Mouse (Mus musculus): ENCODE measurements around the gene Dab2ip. TPM values are rescaled to one million over a fixed set of nuclear protein-coding genes. Genes with fewer than 3 reads are reported as not detected.

Gene Dab2ip
- polyA plus RNA-seq, 1 experiment from 2014 or later, result 60.0 TPM

GRCm38 (mm10) chr2:35588368-35588767 lies 30.3 kb downstream of the Dab2ip start:
- H3K36me3 ChIP-seq, result no peaks in the 10 kb centered on the region
- H3K4me2 ChIP-seq, result no peak overlapping the region
- H3K4me1 ChIP-seq, result peaks cover 45% of the 10 kb centered on the region
- H3K9ac ChIP-seq, result no peak overlapping the region
- 41% methylated on average over 9 of the region's 9 CpGs for WGBS
- H3K4me3 ChIP-seq (replicated peaks), result no peak overlapping the region
- ATAC-seq (ENCODE audit: insufficient read depth, low FRiP score, low read depth), result no peak
- no peak overlapping the region for H3K27ac ChIP-seq
- H3K9me3 ChIP-seq, result no peaks in the 10 kb centered on the region
- peaks cover 4% of the 10 kb centered on the region; the same call in 1 of the 2 replicates for H3K27me3 ChIP-seq (replicated peaks)

GRCm38 (mm10) chr2:35589385-35589784 lies 31.3 kb downstream of the Dab2ip start:
- Histone ChIP-seq H3K27ac (no peak overlapping the region), H3K4me1 (peaks cover 39% of the 10 kb centered on the region), H3K4me3 (replicated peaks) (no peak overlapping the region), H3K36me3 (no peaks in the 10 kb centered on the region), H3K9ac (no peak overlapping the region), H3K4me2 (no peak overlapping the region), H3K9me3 (no peaks in the 10 kb centered on the region), H3K27me3 (replicated peaks) (no peaks in the 10 kb centered on the region)
- WGBS, result 70% methylated on average over 10 of the region's 10 CpGs
- no peak for ATAC-seq (ENCODE audit: insufficient read depth, low FRiP score, low read depth)

GRCm38 (mm10) chr2:35589800-35590199 lies 31.7 kb downstream of the Dab2ip start:
- Histone ChIP-seq H3K9me3 (no peaks in the 10 kb centered on the region), H3K36me3 (0 out of 2 replicates have a peak, but pooled peaks cover 3% of the 10 kb centered on the region), H3K27me3 (replicated peaks) (no peaks in the 10 kb centered on the region), H3K4me3 (replicated peaks) (no peak overlapping the region), H3K27ac (0 out of 2 replicates have a peak overlapping the region, but pooled peaks have one; percentile 31), H3K4me1 (peaks cover 44% of the 10 kb centered on the region), H3K4me2 (no peak overlapping the region), H3K9ac (no peak overlapping the region)
- ATAC-seq (ENCODE audit: insufficient read depth, low FRiP score, low read depth), result no peak; the same call in 1 of the 2 replicates
- 55% methylated on average over 4 of the region's 4 CpGs for WGBS

- no peaks in the 10 kb centered on the region for H3K27me3 ChIP-seq (replicated peaks)
- H3K4me1 ChIP-seq, result peaks cover 51% of the 10 kb centered on the region
- 0 out of 2 replicates have a peak, but pooled peaks cover 5% of the 10 kb centered on the region for H3K36me3 ChIP-seq
- no peak overlapping the region for H3K9ac ChIP-seq
- no peak overlapping the region for H3K4me3 ChIP-seq (replicated peaks)
- no peak for ATAC-seq (ENCODE audit: insufficient read depth, low FRiP score, low read depth)
- 75% methylated on average over 14 of the region's 14 CpGs for WGBS
- no peak overlapping the region for H3K4me2 ChIP-seq
- no peak overlapping the region for H3K27ac ChIP-seq
- no peaks in the 10 kb centered on the region for H3K9me3 ChIP-seq
These were observed 34.1 kb downstream of the Dab2ip start for GRCm38 (mm10) chr2:35591961-35592724.

- no peaks in the 10 kb centered on the region for H3K27me3 ChIP-seq (replicated peaks)
- H3K9ac ChIP-seq, result no peak overlapping the region
- H3K9me3 ChIP-seq, result no peaks in the 10 kb centered on the region
- 76% methylated on average over 9 of the region's 9 CpGs for WGBS
- no peak overlapping the region for H3K4me3 ChIP-seq (replicated peaks)
- peaks cover 48% of the 10 kb centered on the region for H3K4me1 ChIP-seq
- no peak for ATAC-seq (ENCODE audit: insufficient read depth, low FRiP score, low read depth)
- 0 out of 2 replicates have a peak, but pooled peaks cover 5% of the 10 kb centered on the region for H3K36me3 ChIP-seq
- H3K27ac ChIP-seq, result no peak overlapping the region
- H3K4me2 ChIP-seq, result no peak overlapping the region
These were observed 34.8 kb downstream of the Dab2ip start for GRCm38 (mm10) chr2:35592725-35593392.

- H3K9ac ChIP-seq, result no peak overlapping the region
- no peaks in the 10 kb centered on the region for H3K9me3 ChIP-seq
- no peak for ATAC-seq (ENCODE audit: insufficient read depth, low FRiP score, low read depth)
- no peak overlapping the region for H3K27ac ChIP-seq
- H3K27me3 ChIP-seq (replicated peaks), result no peaks in the 10 kb centered on the region
- 0 out of 2 replicates have a peak, but pooled peaks cover 5% of the 10 kb centered on the region for H3K36me3 ChIP-seq
- H3K4me1 ChIP-seq, result peaks cover 43% of the 10 kb centered on the region
- H3K4me2 ChIP-seq, result no peak overlapping the region
- 76% methylated on average over 7 of the region's 7 CpGs for WGBS
- H3K4me3 ChIP-seq (replicated peaks), result no peak overlapping the region
These were observed 35.8 kb downstream of the Dab2ip start for GRCm38 (mm10) chr2:35593889-35594288.

GRCm38 (mm10) chr2:35595102-35595501 lies 37.0 kb downstream of the Dab2ip start:
- H3K4me2 ChIP-seq, result no peak overlapping the region
- H3K4me3 ChIP-seq (replicated peaks), result no peak overlapping the region
- no peaks in the 10 kb centered on the region for H3K27me3 ChIP-seq (replicated peaks)
- H3K27ac ChIP-seq, result no peak overlapping the region
- WGBS, result 64% methylated on average over 1 of the region's 1 CpGs
- no peak for ATAC-seq (ENCODE audit: insufficient read depth, low FRiP score, low read depth)
- peaks cover 37% of the 10 kb centered on the region for H3K4me1 ChIP-seq
- 0 out of 2 replicates have a peak, but pooled peaks cover 5% of the 10 kb centered on the region for H3K36me3 ChIP-seq
- no peaks in the 10 kb centered on the region for H3K9me3 ChIP-seq
- H3K9ac ChIP-seq, result no peak overlapping the region

GRCm38 (mm10) chr2:35595718-35596117 lies 37.7 kb downstream of the Dab2ip start:
- H3K4me3 ChIP-seq (replicated peaks), result no peak overlapping the region
- 57% methylated on average over 5 of the region's 5 CpGs for WGBS
- no peak overlapping the region for H3K4me2 ChIP-seq
- H3K9me3 ChIP-seq, result no peaks in the 10 kb centered on the region
- no peak overlapping the region for H3K27ac ChIP-seq
- H3K27me3 ChIP-seq (replicated peaks), result no peaks in the 10 kb centered on the region
- no peak overlapping the region for H3K9ac ChIP-seq
- H3K4me1 ChIP-seq, result peaks cover 34% of the 10 kb centered on the region
- H3K36me3 ChIP-seq, result 0 out of 2 replicates have a peak, but pooled peaks cover 5% of the 10 kb centered on the region
- ATAC-seq (ENCODE audit: insufficient read depth, low FRiP score, low read depth), result no peak

- Histone ChIP-seq H3K27ac (no peak overlapping the region), H3K27me3 (replicated peaks) (no peaks in the 10 kb centered on the region), H3K4me3 (replicated peaks) (no peak overlapping the region), H3K36me3 (0 out of 2 replicates have a peak, but pooled peaks cover 5% of the 10 kb centered on the region), H3K9me3 (no peaks in the 10 kb centered on the region), H3K9ac (no peak overlapping the region), H3K4me1 (peaks cover 32% of the 10 kb centered on the region), H3K4me2 (no peak overlapping the region)
- ATAC-seq (ENCODE audit: insufficient read depth, low FRiP score, low read depth), result no peak
- WGBS, result 65% methylated on average over 4 of the region's 4 CpGs
These were observed 38.7 kb downstream of the Dab2ip start for GRCm38 (mm10) chr2:35596796-35597195.

GRCm38 (mm10) chr2:35598819-35599218 lies 40.8 kb downstream of the Dab2ip start:
- WGBS, result 43% methylated on average over 3 of the region's 3 CpGs
- 0 out of 2 replicates have a peak, but pooled peaks cover 5% of the 10 kb centered on the region for H3K36me3 ChIP-seq
- ATAC-seq (ENCODE audit: insufficient read depth, low FRiP score, low read depth), result no peak
- H3K4me1 ChIP-seq, result peaks cover 29% of the 10 kb centered on the region
- no peak overlapping the region for H3K4me3 ChIP-seq (replicated peaks)
- no peaks in the 10 kb centered on the region for H3K27me3 ChIP-seq (replicated peaks)
- no peak overlapping the region for H3K4me2 ChIP-seq
- H3K9me3 ChIP-seq, result no peaks in the 10 kb centered on the region
- no peak overlapping the region for H3K9ac ChIP-seq
- no peak overlapping the region for H3K27ac ChIP-seq

- no peak for ATAC-seq (ENCODE audit: insufficient read depth, low FRiP score, low read depth)
- H3K4me1 ChIP-seq, result peaks cover 9% of the 10 kb centered on the region
- no peaks in the 10 kb centered on the region for H3K27me3 ChIP-seq (replicated peaks)
- WGBS, result 80% methylated on average over 3 of the region's 3 CpGs
- H3K9ac ChIP-seq, result no peak overlapping the region
- no peaks in the 10 kb centered on the region for H3K36me3 ChIP-seq
- H3K4me3 ChIP-seq (replicated peaks), result no peak overlapping the region
- H3K4me2 ChIP-seq, result no peak overlapping the region
- no peaks in the 10 kb centered on the region for H3K9me3 ChIP-seq
- no peak overlapping the region for H3K27ac ChIP-seq
These were observed 43.6 kb downstream of the Dab2ip start for GRCm38 (mm10) chr2:35601665-35602064.

GRCm38 (mm10) chr2:35607476-35607875 lies 49.4 kb downstream of the Dab2ip start:
- WGBS, result 39% methylated on average over 8 of the region's 8 CpGs

More at GRCm38 (mm10) chr2:35607476-35607875, 49.4 kb downstream of the Dab2ip start:
- no peak overlapping the region for H3K27ac ChIP-seq
- no peak overlapping the region for H3K9ac ChIP-seq
- no peak overlapping the region for H3K4me2 ChIP-seq
- H3K4me1 ChIP-seq, result peaks cover 29% of the 10 kb centered on the region
- H3K4me3 ChIP-seq (replicated peaks), result no peak overlapping the region
- no peaks in the 10 kb centered on the region for H3K27me3 ChIP-seq (replicated peaks)
- no peak for ATAC-seq (ENCODE audit: insufficient read depth, low FRiP score, low read depth)
- H3K36me3 ChIP-seq, result no peaks in the 10 kb centered on the region
- H3K9me3 ChIP-seq, result no peaks in the 10 kb centered on the region
